In the genomic region with DNA sequence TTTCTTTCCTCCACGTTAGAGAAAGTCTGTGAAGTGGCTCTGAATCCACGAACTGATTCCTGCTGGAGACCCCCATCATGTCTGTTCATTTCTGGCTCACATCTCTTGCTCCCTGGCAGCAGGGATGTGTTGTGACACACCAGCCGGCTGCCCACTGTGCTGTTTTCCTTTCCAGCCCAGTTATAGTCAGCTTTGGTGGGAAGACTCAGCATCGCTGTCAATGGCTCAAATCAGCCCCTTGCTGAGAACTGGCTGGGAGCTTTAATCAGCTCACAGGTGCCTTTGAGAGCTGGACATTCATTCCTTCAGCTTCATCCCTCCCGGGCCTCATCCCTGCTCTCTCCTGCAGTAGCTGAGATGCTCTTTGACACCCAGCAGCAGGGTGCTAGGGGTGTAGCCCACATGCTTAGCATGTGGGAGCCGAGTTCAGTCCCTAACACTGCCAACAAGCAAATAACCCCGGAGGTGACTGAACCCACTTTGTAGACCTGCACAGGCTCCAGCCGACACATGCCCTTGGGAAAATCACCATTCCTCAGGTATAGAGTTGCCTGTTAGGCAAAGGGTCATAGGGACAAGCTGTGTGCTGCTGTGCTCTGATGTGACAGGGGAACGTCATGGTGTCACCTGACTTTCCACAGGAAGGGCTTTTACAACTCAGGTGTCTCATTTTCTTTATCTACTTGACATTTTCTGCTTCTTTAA, we compare ENCODE assay signal across 9 mouse cellular contexts. TPM values are rescaled to one million over a fixed set of nuclear protein-coding genes. Genes with fewer than 3 reads are reported as not detected.
DNase-seq lines count a peak whose midpoint lies in the region; TF ChIP-seq lines count a peak whose summit lies in the region.
"Had no signal": no experiment of that assay in that cellular context is flagged by ENCODE, and none has a peak within 500 bp of the region (broad histone marks: within the 10 kb centered on the region; RNA-seq: fewer than 3 reads in every experiment).

No protein-coding gene starts in this region.

- intact Hi-C loops in left cerebral cortex, postnatal 4 days (cut with DNase I): no loop called here

- no peak for TF ChIP-seq CTCF in brain, embryonic 14.5 days (IDR thresholded peaks at IDR 0.05; ENCODE audit: borderline replicate concordance, extremely low read depth, insufficient read depth, insufficient read length)

- TF ChIP-seq POLR2A in brain, embryonic 14.5 days (IDR thresholded peaks at IDR 0.05; ENCODE audit: borderline replicate concordance, extremely low read depth, insufficient read depth, insufficient read length, poor library complexity, severe bottlenecking): no peak

- DNase-seq in left cerebral cortex, adult 18-20 months (ENCODE audit: low spot score in 2 of 2): peak; percentile 36 to 48
- no peak for DNase-seq in left cerebral cortex, adult 11 months (ENCODE audit: low spot score)
- DNase-seq in brain, embryonic 14.5 days (ENCODE audit: low read depth): peak; percentile 58
- DNase-seq in cerebellum, adult 8-10 months: peak; percentile 57
- peak; percentile 59 for DNase-seq in left cerebral cortex, postnatal 4 days
- no peak for DNase-seq in thymus, postnatal 14 days
- DNase-seq in heart, adult 9 months (ENCODE audit: low spot score in 2 of 2): no peak
- DNase-seq: spleen, adult 18-20 months; thymus, adult 18-20 months had no signal

RNA-seq across cellular contexts. Expression of gene Eif4g3, which starts 49.9 kb away (rescaled TPM):
- 100 to 1,000 TPM; 155 to 168 TPM for total RNA-seq in left cerebral cortex, adult 18-20 months (2021)
- 130 and 149 TPM in 2 replicates for polyA plus RNA-seq in brain, embryonic 14.5 days (2012; rRNA removed)
- 100 to 1,000 TPM; 192 TPM for total RNA-seq in left cerebral cortex, postnatal 4 days (2021)

Comparison
In these comparisons a context has a peak if more than half of its experiments do, and no peak if none do; other contexts are left out.
1. DNase-seq: peak in left cerebral cortex, adult 18-20 months (2 of 2), brain, embryonic 14.5 days (single experiment), cerebellum, adult 8-10 months (single experiment) and left cerebral cortex, postnatal 4 days (single experiment); none in left cerebral cortex, adult 11 months (single experiment), thymus, postnatal 14 days (single experiment) and heart, adult 9 months (0 of 2).